In the genomic region with DNA sequence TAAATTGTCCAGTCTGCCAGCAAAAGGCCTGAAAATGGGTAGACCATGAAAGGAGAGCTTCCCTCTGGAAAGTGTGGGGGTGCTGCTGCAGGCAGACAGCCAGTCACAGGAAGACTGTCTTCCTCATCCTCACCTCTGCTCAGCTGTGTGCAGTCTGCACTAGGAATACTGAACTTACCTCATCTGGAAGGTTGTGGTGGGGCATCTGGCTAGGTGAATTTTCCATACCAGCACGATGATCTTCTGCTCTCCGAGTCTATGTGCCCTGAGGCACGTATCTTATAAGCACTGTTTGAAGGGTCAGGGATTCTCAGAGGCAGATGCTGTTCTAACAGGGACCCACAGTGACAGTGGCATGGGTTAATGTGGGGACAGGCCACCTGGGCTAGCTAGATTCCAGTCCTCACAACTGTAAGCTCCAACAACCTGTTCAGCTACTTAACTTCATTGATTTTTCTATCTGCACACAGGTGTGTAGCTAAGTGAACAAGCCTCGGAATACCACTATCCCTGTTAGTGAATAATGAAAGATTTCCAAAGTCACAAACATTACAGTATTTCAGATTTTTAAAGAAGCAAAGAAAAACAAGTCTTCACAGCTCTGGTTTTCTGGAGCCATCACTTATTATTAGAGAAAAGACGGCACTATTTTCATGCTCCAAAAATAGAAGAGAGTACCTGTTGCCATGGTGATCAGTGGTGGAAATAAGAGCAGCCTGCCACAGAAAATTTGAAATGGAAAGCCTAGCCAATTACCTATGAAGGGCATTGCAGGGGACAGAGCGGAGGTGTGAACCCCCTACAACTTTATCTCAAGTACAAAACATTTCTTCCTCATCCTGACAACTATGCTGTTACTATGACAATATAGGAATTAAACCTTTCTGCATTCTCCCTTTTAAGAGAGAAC, we compare ENCODE assay signal across 20 mouse cellular contexts.
DNase-seq lines count a peak whose midpoint lies in the region; ATAC-seq and TF ChIP-seq lines count a peak whose summit lies in the region.
"Had no signal": no experiment of that assay in that cellular context is flagged by ENCODE, and none has a peak within 500 bp of the region (broad histone marks: within the 10 kb centered on the region; RNA-seq: fewer than 3 reads in every experiment).

No protein-coding gene starts in this region.

- no peak for ATAC-seq in heart, embryonic 13.5 days (ENCODE audit: extremely low read depth, insufficient number of reproducible peaks, low FRiP score, low TSS enrichment)
- no peak for ATAC-seq in limb, embryonic 15.5 days (ENCODE audit: insufficient number of reproducible peaks, low FRiP score, low TSS enrichment, low read depth)
- peak; percentile 69; the same call in 1 of the 2 replicates for ATAC-seq in forebrain, postnatal 0 days
- ATAC-seq: inflammation-experienced regulatory T-cells, adult 6 months; liver, postnatal 0 days had no signal

- H3K36me3 ChIP-seq in heart, embryonic 13.5 days, result 0 out of 2 replicates have a peak, but pooled peaks cover 3% of the 10 kb centered on the region
- no peaks in the 10 kb centered on the region for H3K36me3 ChIP-seq in limb, embryonic 15.5 days
- H3K36me3 ChIP-seq in limb, embryonic 10.5 days, result no peaks in the 10 kb centered on the region
- H3K36me3 ChIP-seq in forebrain, postnatal 0 days (ENCODE audit: insufficient read depth), result no peaks in the 10 kb centered on the region
- H3K36me3 ChIP-seq: embryonic facial prominence, embryonic 12.5 days; neural tube, embryonic 12.5 days had no signal

- no peaks in the 10 kb centered on the region for H3K27me3 ChIP-seq in heart, embryonic 13.5 days (replicated peaks)
- H3K27me3 ChIP-seq in limb, embryonic 15.5 days, result no peaks in the 10 kb centered on the region
- H3K27me3 ChIP-seq in limb, embryonic 10.5 days (ENCODE audit: low read depth, poor library complexity, severe bottlenecking), result no peaks in the 10 kb centered on the region
- H3K27me3 ChIP-seq in forebrain, postnatal 0 days (ENCODE audit: insufficient read depth, low read length), result no peaks in the 10 kb centered on the region
- H3K27me3 ChIP-seq: embryonic facial prominence, embryonic 12.5 days; neural tube, embryonic 12.5 days had no signal

- no peak for DNase-seq in heart, adult 9 months (ENCODE audit: low spot score in 2 of 2)
- no peak for DNase-seq in limb, embryonic 10.5 days (ENCODE audit: low spot score)
- peak; percentile 52 for DNase-seq in forebrain, postnatal 0 days
- peak; percentile 54 for DNase-seq in telencephalon, adult 2 months (ENCODE audit: low read depth, low spot score)
- no peak for DNase-seq in embryo, embryonic 10.5 days (ENCODE audit: low spot score)
- DNase-seq: adrenal gland, postnatal 36 days; cerebellum, adult 9-10 months; gastrocnemius, postnatal 25 days; heart, postnatal 10 days; kidney, adult 9 months; liver, postnatal 0 days; lung, postnatal 10 days; right cerebral cortex, postnatal 4 days; thymus, postnatal 14 days had no signal

- H3K4me3 ChIP-seq in heart, embryonic 13.5 days, result no peak overlapping the region
- no peak overlapping the region for H3K4me3 ChIP-seq in limb, embryonic 15.5 days
- H3K4me3 ChIP-seq in limb, embryonic 10.5 days, result no peak overlapping the region
- H3K4me3 ChIP-seq in forebrain, postnatal 0 days (ENCODE audit: low read depth, low read length), result no peak overlapping the region
- H3K4me3 ChIP-seq: embryonic facial prominence, embryonic 12.5 days; erythroblast, embryonic 14.5 days; neural tube, embryonic 12.5 days had no signal

- H3K27ac ChIP-seq in heart, embryonic 13.5 days (replicated peaks), result no peak overlapping the region
- 0 out of 2 replicates have a peak overlapping the region, but pooled peaks have one; percentile 4 for H3K27ac ChIP-seq in limb, embryonic 15.5 days
- no peak overlapping the region for H3K27ac ChIP-seq in limb, embryonic 10.5 days
- peak overlapping the region; percentile 58 for H3K27ac ChIP-seq in forebrain, postnatal 0 days (ENCODE audit: low read depth, low read length)
- H3K27ac ChIP-seq: embryonic facial prominence, embryonic 12.5 days; neural tube, embryonic 12.5 days had no signal

- H3K9ac ChIP-seq in heart, embryonic 13.5 days, result peak overlapping the region; percentile 19; the same call in 1 of the 2 replicates
- H3K9ac ChIP-seq in limb, embryonic 15.5 days, result no peak overlapping the region
- H3K9ac ChIP-seq in forebrain, postnatal 0 days, result no peak overlapping the region
- H3K9ac ChIP-seq: embryonic facial prominence, embryonic 12.5 days; liver, postnatal 0 days; neural tube, embryonic 12.5 days had no signal

- no peak for TF ChIP-seq CTCF in forebrain, postnatal 0 days (IDR thresholded peaks at IDR 0.05; ENCODE audit: low read depth)

- H3K9me3 ChIP-seq in heart, embryonic 13.5 days, result no peaks in the 10 kb centered on the region
- no peaks in the 10 kb centered on the region for H3K9me3 ChIP-seq in limb, embryonic 15.5 days
- no peaks in the 10 kb centered on the region for H3K9me3 ChIP-seq in limb, embryonic 10.5 days (replicated peaks)
- no peaks in the 10 kb centered on the region for H3K9me3 ChIP-seq in forebrain, postnatal 0 days (ENCODE audit: low read length)
- H3K9me3 ChIP-seq: embryonic facial prominence, embryonic 12.5 days; neural tube, embryonic 12.5 days had no signal

- no peak overlapping the region for H3K4me2 ChIP-seq in heart, embryonic 13.5 days
- no peak overlapping the region for H3K4me2 ChIP-seq in limb, embryonic 15.5 days
- peak overlapping the region; percentile 13; the same call in 1 of the 2 replicates for H3K4me2 ChIP-seq in forebrain, postnatal 0 days (ENCODE audit: low read depth)
- H3K4me2 ChIP-seq: embryonic facial prominence, embryonic 12.5 days; neural tube, embryonic 12.5 days had no signal

- WGBS in heart, embryonic 13.5 days, result 65% methylated on average over 6 of the region's 6 CpGs
- 59% methylated on average over 6 of the region's 6 CpGs for WGBS in limb, embryonic 15.5 days
- 84% methylated on average over 6 of the region's 6 CpGs for WGBS in limb, embryonic 10.5 days
- WGBS in forebrain, postnatal 0 days, result 58% methylated on average over 6 of the region's 6 CpGs

- H3K4me1 ChIP-seq in heart, embryonic 13.5 days, result peaks cover 73% of the 10 kb centered on the region
- peaks cover 32% of the 10 kb centered on the region for H3K4me1 ChIP-seq in limb, embryonic 15.5 days
- H3K4me1 ChIP-seq in limb, embryonic 10.5 days, result peaks cover 23% of the 10 kb centered on the region
- 0 out of 2 replicates have a peak, but pooled peaks cover 3% of the 10 kb centered on the region for H3K4me1 ChIP-seq in forebrain, postnatal 0 days (ENCODE audit: insufficient read depth)

Comparison
In these comparisons a context has a peak if more than half of its experiments do, and no peak if none do; other contexts are left out.
1. H3K27ac ChIP-seq: peak in limb, embryonic 15.5 days (single experiment) and forebrain, postnatal 0 days (single experiment); none in heart, embryonic 13.5 days (single experiment) and limb, embryonic 10.5 days (single experiment).
2. DNase-seq: peak in forebrain, postnatal 0 days (single experiment) and telencephalon, adult 2 months (single experiment); none in heart, adult 9 months (0 of 2), limb, embryonic 10.5 days (single experiment) and embryo, embryonic 10.5 days (single experiment).